Mouse (Mus musculus) lung, adult 2 months (tissue): ENCODE data around the gene Phldb2.

Experiments used
- CTCF ChIP-seq: fragments of 200-500 bp; IDR thresholded peaks from 2 replicates; pipeline ENCODE4 v1.5.1; 2011; ENCODE audit warnings: mild to moderate bottlenecking, low read length, control low read depth; ENCODE audit not compliant: insufficient read depth
- POLR2A ChIP-seq: fragments of 200-500 bp; IDR thresholded peaks from 2 replicates; pipeline ENCODE4 v1.6.1; 2011; ENCODE audit warnings: low read depth, mild to moderate bottlenecking, control low read depth, low read length, borderline replicate concordance; ENCODE audit errors: extremely low read depth

GRCm38 (mm10) chr16:45881177-45881832, 72.1 kb downstream of the Phldb2 start:
- TF ChIP-seq POLR2A (no peak), CTCF (no peak)
